Mouse (Mus musculus): ENCODE measurements around the gene Rbms3. TPM values are rescaled to one million over a fixed set of nuclear protein-coding genes. Genes with fewer than 3 reads are reported as not detected.

Rbms3 gene
- polyA plus RNA-seq, 1 experiment from 2014 or later = 12.2 TPM

GRCm38 (mm10) chr9:117192093-117192492 is 437.6 kb downstream of the Rbms3 start:
- ATAC-seq (replicated peaks; ENCODE audit: low FRiP score) (no peak), DNase-seq (ENCODE audit: low spot score) (no peak)
- Histone ChIP-seq H3K27me3 (ENCODE audit: control insufficient read depth, insufficient read depth, low read length) (no peaks in the 10 kb centered on the region), H3K4me2 (ENCODE audit: low read depth, low read length, severe bottlenecking) (no peak overlapping the region), H3K4me3 (ENCODE audit: low read depth, low read length) (no peak overlapping the region), H3K4me1 (replicated peaks; ENCODE audit: control insufficient read depth, insufficient read depth, low read length) (no peaks in the 10 kb centered on the region), H3K9ac (ENCODE audit: low read length) (no peak overlapping the region), H3K36me3 (ENCODE audit: control insufficient read depth, insufficient read depth, low read length) (no peaks in the 10 kb centered on the region), H3K9me3 (ENCODE audit: control insufficient read depth, low read length) (no peaks in the 10 kb centered on the region), H3K27ac (ENCODE audit: low read depth, low read length) (no peak overlapping the region)
- whole genome bisulfite sequencing = 75% methylated on average over 15 of the region's 15 CpGs

- Histone ChIP-seq H3K9me3 (ENCODE audit: control insufficient read depth, low read length) (no peaks in the 10 kb centered on the region), H3K27me3 (ENCODE audit: control insufficient read depth, insufficient read depth, low read length) (no peaks in the 10 kb centered on the region), H3K9ac (ENCODE audit: low read length) (no peak overlapping the region), H3K4me3 (ENCODE audit: low read depth, low read length) (no peak overlapping the region), H3K4me2 (ENCODE audit: low read depth, low read length, severe bottlenecking) (no peak overlapping the region), H3K36me3 (ENCODE audit: control insufficient read depth, insufficient read depth, low read length) (no peaks in the 10 kb centered on the region), H3K4me1 (replicated peaks; ENCODE audit: control insufficient read depth, insufficient read depth, low read length) (no peaks in the 10 kb centered on the region), H3K27ac (ENCODE audit: low read depth, low read length) (no peak overlapping the region)
- 78% methylated on average over 3 of the region's 3 CpGs for WGBS
- ATAC-seq (replicated peaks; ENCODE audit: low FRiP score) = no peak
- DNase-seq (ENCODE audit: low spot score) = no peak
Measured at GRCm38 (mm10) chr9:117188406-117188805, 441.3 kb downstream of the Rbms3 start.

GRCm38 (mm10) chr9:117187116-117188034 is 442.3 kb downstream of the Rbms3 start:
- ATAC-seq (replicated peaks; ENCODE audit: low FRiP score) (no peak), DNase-seq (ENCODE audit: low spot score) (no peak)
- Histone ChIP-seq H3K27ac (ENCODE audit: low read depth, low read length) (no peak overlapping the region), H3K36me3 (ENCODE audit: control insufficient read depth, insufficient read depth, low read length) (no peaks in the 10 kb centered on the region), H3K4me1 (replicated peaks; ENCODE audit: control insufficient read depth, insufficient read depth, low read length) (no peaks in the 10 kb centered on the region), H3K4me3 (ENCODE audit: low read depth, low read length) (no peak overlapping the region), H3K9ac (ENCODE audit: low read length) (no peak overlapping the region), H3K9me3 (ENCODE audit: control insufficient read depth, low read length) (no peaks in the 10 kb centered on the region), H3K27me3 (ENCODE audit: control insufficient read depth, insufficient read depth, low read length) (no peaks in the 10 kb centered on the region), H3K4me2 (ENCODE audit: low read depth, low read length, severe bottlenecking) (no peak overlapping the region)
- 92% methylated on average over 15 of the region's 15 CpGs for WGBS

DNA sequence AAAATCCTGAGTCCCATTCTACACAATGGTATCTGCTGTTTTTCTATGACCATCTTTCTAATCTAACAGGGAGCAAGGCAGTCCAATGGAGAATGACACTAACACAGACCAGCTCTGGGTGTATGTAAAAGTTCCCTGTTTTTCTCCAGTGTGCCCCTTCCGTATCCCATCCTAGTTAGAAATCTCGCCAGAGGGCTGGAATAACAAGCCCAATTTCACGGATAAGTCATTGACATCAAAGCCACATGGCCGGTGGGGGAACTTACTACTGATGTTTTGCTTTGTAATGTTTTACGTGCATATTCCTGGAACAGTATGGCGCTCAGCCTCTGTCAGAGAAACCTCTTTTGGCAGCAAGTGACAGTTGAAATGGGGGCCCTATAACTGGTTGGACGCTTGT is 449.1 kb downstream of the Rbms3 start:
- Histone ChIP-seq H3K27me3 (ENCODE audit: control insufficient read depth, insufficient read depth, low read length) (no peaks in the 10 kb centered on the region), H3K4me2 (ENCODE audit: low read depth, low read length, severe bottlenecking) (no peak overlapping the region), H3K4me3 (ENCODE audit: low read depth, low read length) (no peak overlapping the region), H3K36me3 (ENCODE audit: control insufficient read depth, insufficient read depth, low read length) (no peaks in the 10 kb centered on the region), H3K27ac (ENCODE audit: low read depth, low read length) (no peak overlapping the region), H3K4me1 (replicated peaks; ENCODE audit: control insufficient read depth, insufficient read depth, low read length) (no peaks in the 10 kb centered on the region), H3K9me3 (ENCODE audit: control insufficient read depth, low read length) (no peaks in the 10 kb centered on the region), H3K9ac (ENCODE audit: low read length) (no peak overlapping the region)
- no peak for DNase-seq (ENCODE audit: low spot score)
- ATAC-seq (replicated peaks; ENCODE audit: low FRiP score) = no peak
- 76% methylated on average over 7 of the region's 7 CpGs for WGBS

DNA sequence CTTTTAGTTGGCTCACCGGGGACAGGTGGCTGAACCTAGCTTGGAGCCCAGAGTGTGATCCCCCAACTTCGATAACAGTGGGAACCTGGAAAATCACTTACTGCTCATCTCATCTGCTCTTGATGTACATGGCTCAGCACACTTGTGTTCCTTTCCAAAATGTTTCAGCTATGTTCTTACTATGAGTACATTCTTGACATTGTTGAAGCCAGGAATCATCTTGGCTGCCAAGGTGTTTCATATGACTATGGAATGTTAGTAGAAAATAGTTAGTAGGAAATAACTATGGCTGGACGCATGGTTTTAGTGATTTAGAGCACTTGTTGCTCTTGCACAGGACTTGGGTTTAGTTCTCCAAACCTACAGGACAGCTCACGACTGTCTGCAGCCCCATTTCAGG is 451.3 kb downstream of the Rbms3 start:
- H3K4me2 ChIP-seq (ENCODE audit: low read depth, low read length, severe bottlenecking) = no peak overlapping the region
- ATAC-seq (replicated peaks; ENCODE audit: low FRiP score) = no peak
- H3K27ac ChIP-seq (ENCODE audit: low read depth, low read length) = no peak overlapping the region
- no peak overlapping the region for H3K4me3 ChIP-seq (ENCODE audit: low read depth, low read length)
- H3K27me3 ChIP-seq (ENCODE audit: control insufficient read depth, insufficient read depth, low read length) = no peaks in the 10 kb centered on the region
- no peaks in the 10 kb centered on the region for H3K36me3 ChIP-seq (ENCODE audit: control insufficient read depth, insufficient read depth, low read length)
- H3K9ac ChIP-seq (ENCODE audit: low read length) = no peak overlapping the region
- no peak for DNase-seq (ENCODE audit: low spot score)
- WGBS = 90% methylated on average over 4 of the region's 4 CpGs
- no peaks in the 10 kb centered on the region for H3K4me1 ChIP-seq (replicated peaks; ENCODE audit: control insufficient read depth, insufficient read depth, low read length)
- H3K9me3 ChIP-seq (ENCODE audit: control insufficient read depth, low read length) = no peaks in the 10 kb centered on the region

GRCm38 (mm10) chr9:117172526-117172925 is 457.2 kb downstream of the Rbms3 start:
- no peak overlapping the region for H3K27ac ChIP-seq (ENCODE audit: low read depth, low read length)
- ATAC-seq (replicated peaks; ENCODE audit: low FRiP score) (no peak), DNase-seq (ENCODE audit: low spot score) (no peak)
- no peak overlapping the region for H3K9ac ChIP-seq (ENCODE audit: low read length)
- no peaks in the 10 kb centered on the region for H3K9me3 ChIP-seq (ENCODE audit: control insufficient read depth, low read length)
- WGBS = 94% methylated on average over 7 of the region's 7 CpGs
- H3K36me3 ChIP-seq (ENCODE audit: control insufficient read depth, insufficient read depth, low read length) = no peaks in the 10 kb centered on the region
- no peaks in the 10 kb centered on the region for H3K27me3 ChIP-seq (ENCODE audit: control insufficient read depth, insufficient read depth, low read length)
- H3K4me3 ChIP-seq (ENCODE audit: low read depth, low read length) = no peak overlapping the region
- H3K4me1 ChIP-seq (replicated peaks; ENCODE audit: control insufficient read depth, insufficient read depth, low read length) = no peaks in the 10 kb centered on the region
- no peak overlapping the region for H3K4me2 ChIP-seq (ENCODE audit: low read depth, low read length, severe bottlenecking)

- H3K4me1 ChIP-seq (replicated peaks; ENCODE audit: control insufficient read depth, insufficient read depth, low read length) = no peaks in the 10 kb centered on the region; the same call in 1 of the 2 replicates
- H3K27me3 ChIP-seq (ENCODE audit: control insufficient read depth, insufficient read depth, low read length) = no peaks in the 10 kb centered on the region
- no peak overlapping the region for H3K4me3 ChIP-seq (ENCODE audit: low read depth, low read length)
- no peak overlapping the region for H3K9ac ChIP-seq (ENCODE audit: low read length)
- no peaks in the 10 kb centered on the region for H3K36me3 ChIP-seq (ENCODE audit: control insufficient read depth, insufficient read depth, low read length)
- WGBS = 94% methylated on average over 5 of the region's 5 CpGs
- no peaks in the 10 kb centered on the region for H3K9me3 ChIP-seq (ENCODE audit: control insufficient read depth, low read length)
- DNase-seq (ENCODE audit: low spot score) = no peak
- H3K27ac ChIP-seq (ENCODE audit: low read depth, low read length) = no peak overlapping the region
- H3K4me2 ChIP-seq (ENCODE audit: low read depth, low read length, severe bottlenecking) = no peak overlapping the region
- ATAC-seq (replicated peaks; ENCODE audit: low FRiP score) = no peak
Measured at GRCm38 (mm10) chr9:117169196-117169595, 460.5 kb downstream of the Rbms3 start.

DNA sequence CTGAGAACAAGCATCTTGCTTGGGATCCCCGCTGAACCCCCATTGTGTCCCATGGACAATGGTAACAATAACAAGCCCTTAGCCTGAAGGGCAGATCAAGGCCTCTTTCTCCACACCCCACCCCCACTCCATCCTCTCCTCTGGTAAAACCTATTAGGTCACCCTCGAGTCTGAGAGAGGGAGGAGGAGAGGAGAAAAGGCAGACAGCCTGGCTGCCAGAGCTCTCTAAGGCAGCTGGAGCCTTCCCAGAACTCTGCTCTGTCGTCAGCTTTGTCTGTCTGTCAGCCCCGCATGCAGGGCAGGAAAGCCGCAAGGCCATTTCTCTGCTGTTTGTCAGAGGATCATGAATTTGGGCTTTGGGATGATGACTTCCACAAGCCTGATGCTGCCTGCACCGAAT is 466.6 kb downstream of the Rbms3 start:
- peak; percentile 69 for ATAC-seq (replicated peaks; ENCODE audit: low FRiP score)
- H3K27ac ChIP-seq (ENCODE audit: low read depth, low read length) = no peak overlapping the region
- peak overlapping the region; percentile 22; the same call in 1 of the 2 replicates for H3K4me2 ChIP-seq (ENCODE audit: low read depth, low read length, severe bottlenecking)
- H3K4me1 ChIP-seq (replicated peaks; ENCODE audit: control insufficient read depth, insufficient read depth, low read length) = peaks cover 4% of the 10 kb centered on the region; the same call in 1 of the 2 replicates
- H3K4me3 ChIP-seq (ENCODE audit: low read depth, low read length) = no peak overlapping the region
- WGBS = 16% methylated on average over 6 of the region's 6 CpGs
- H3K9ac ChIP-seq (ENCODE audit: low read length) = 0 out of 2 replicates have a peak overlapping the region, but pooled peaks have one; percentile 7
- H3K36me3 ChIP-seq (ENCODE audit: control insufficient read depth, insufficient read depth, low read length) = no peaks in the 10 kb centered on the region
- H3K27me3 ChIP-seq (ENCODE audit: control insufficient read depth, insufficient read depth, low read length) = no peaks in the 10 kb centered on the region
- DNase-seq (ENCODE audit: low spot score) = no peak
- H3K9me3 ChIP-seq (ENCODE audit: control insufficient read depth, low read length) = no peaks in the 10 kb centered on the region

DNA sequence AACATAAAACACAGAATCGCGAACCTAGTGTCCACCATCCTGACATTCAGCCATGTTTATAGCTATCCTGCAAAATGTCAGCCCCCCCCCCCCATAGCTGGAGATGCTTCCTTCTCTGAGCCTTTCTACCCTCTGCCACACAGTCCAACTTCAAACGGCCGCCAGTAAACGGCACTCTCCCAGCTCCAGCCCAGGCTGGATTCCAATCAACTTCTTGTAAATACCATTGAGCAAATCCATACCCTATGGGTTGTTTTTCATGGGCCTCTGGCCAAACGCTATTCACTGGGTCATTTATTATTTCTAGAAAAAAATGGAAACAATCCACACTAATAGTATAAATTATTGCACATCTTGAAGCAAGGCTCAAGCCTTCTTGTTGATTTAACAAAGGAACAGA is 468.6 kb downstream of the Rbms3 start:
- no peaks in the 10 kb centered on the region for H3K9me3 ChIP-seq (ENCODE audit: control insufficient read depth, low read length)
- peaks cover 4% of the 10 kb centered on the region; the same call in 1 of the 2 replicates for H3K4me1 ChIP-seq (replicated peaks; ENCODE audit: control insufficient read depth, insufficient read depth, low read length)
- no peaks in the 10 kb centered on the region for H3K27me3 ChIP-seq (ENCODE audit: control insufficient read depth, insufficient read depth, low read length)
- no peak overlapping the region for H3K4me2 ChIP-seq (ENCODE audit: low read depth, low read length, severe bottlenecking)
- 82% methylated on average over 6 of the region's 6 CpGs for WGBS
- H3K4me3 ChIP-seq (ENCODE audit: low read depth, low read length) = no peak overlapping the region
- no peak overlapping the region for H3K9ac ChIP-seq (ENCODE audit: low read length)
- no peak for ATAC-seq (replicated peaks; ENCODE audit: low FRiP score)
- DNase-seq (ENCODE audit: low spot score) = no peak
- no peaks in the 10 kb centered on the region for H3K36me3 ChIP-seq (ENCODE audit: control insufficient read depth, insufficient read depth, low read length)
- H3K27ac ChIP-seq (ENCODE audit: low read depth, low read length) = no peak overlapping the region
